Mouse (Mus musculus): ENCODE results near the gene Ccdc63.

Gene Ccdc63

GRCm38 (mm10) chr5:122086121-122086520, 54.5 kb downstream of the Ccdc63 start:
- DNase-seq (ENCODE audit: low read depth, low spot score), result no peak

DNA sequence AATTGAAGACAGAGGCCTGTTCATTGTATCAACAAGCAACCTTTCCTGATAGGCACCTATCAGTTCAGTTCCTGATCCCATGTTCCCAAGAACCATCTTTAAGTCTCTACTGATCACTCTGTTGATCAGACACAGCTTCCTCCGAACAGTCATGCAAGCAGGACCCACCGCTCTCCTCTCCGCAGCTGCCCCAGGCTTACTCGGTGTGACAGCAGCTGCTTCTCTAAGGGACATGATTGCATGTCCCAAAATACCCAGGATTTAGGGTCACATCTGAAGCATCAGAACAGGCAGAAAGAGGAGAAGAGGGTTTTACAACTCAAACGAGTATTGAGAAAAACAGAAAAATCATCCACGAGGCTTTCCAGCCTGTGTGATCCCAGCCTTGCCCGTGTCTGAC, 55.3 kb downstream of the Ccdc63 start:
- no peak for DNase-seq (ENCODE audit: low read depth, low spot score)

- no peak for DNase-seq (ENCODE audit: low read depth, low spot score)
Observed at GRCm38 (mm10) chr5:122084470-122084869, 56.2 kb downstream of the Ccdc63 start.

- no peak for DNase-seq (ENCODE audit: low read depth, low spot score)
Observed at GRCm38 (mm10) chr5:122083282-122083681, 57.3 kb downstream of the Ccdc63 start.

DNA sequence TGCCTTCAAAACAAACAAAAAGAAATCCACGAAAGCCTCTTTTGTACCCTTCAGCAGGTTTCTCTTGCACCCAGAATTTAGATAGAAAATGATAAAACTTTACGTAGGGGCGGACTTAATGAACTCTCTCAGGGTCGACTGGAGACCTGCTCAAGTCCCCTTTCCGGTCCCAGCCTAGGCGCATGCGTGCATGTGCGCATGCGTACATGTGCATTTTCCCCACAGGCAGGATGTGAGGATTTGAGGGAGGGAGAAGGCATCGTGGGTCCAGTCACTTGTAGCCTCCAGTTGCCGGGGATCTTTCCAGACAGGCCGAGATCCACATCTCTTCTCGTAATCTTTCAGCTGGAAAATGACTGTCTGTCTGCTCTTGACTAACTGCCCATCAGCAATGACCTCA, 59.2 kb downstream of the Ccdc63 start:
- no peak for DNase-seq (ENCODE audit: low read depth, low spot score)

DNA sequence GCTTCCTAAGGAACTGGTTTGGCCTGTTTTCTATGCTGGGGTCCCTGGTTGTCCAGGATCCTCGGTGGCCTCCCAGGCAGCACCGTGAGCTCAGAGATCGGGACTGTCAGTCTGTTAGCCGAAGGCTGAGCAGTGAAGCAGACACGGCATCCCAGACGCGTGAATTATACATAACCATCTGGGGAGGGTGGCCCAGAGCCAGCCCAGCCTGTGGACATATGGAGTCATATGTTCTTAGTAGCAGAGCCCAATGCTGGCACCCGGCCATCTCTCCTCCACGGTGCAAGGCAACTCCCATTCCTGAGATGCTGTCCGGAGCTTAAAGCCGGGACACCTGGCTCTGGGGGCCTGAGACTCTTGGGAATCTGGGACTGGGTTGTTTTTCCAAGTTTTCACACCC, 59.7 kb downstream of the Ccdc63 start:
- DNase-seq (ENCODE audit: low read depth, low spot score), result peak; percentile 92

- no peak for DNase-seq (ENCODE audit: low read depth, low spot score)
Observed at GRCm38 (mm10) chr5:122079796-122080195, 60.8 kb downstream of the Ccdc63 start.

GRCm38 (mm10) chr5:122077244-122077643, 63.4 kb downstream of the Ccdc63 start:
- no peak for DNase-seq (ENCODE audit: low read depth, low spot score)

GRCm38 (mm10) chr5:122075736-122076135, 64.9 kb downstream of the Ccdc63 start:
- DNase-seq (ENCODE audit: low read depth, low spot score), result no peak

DNA sequence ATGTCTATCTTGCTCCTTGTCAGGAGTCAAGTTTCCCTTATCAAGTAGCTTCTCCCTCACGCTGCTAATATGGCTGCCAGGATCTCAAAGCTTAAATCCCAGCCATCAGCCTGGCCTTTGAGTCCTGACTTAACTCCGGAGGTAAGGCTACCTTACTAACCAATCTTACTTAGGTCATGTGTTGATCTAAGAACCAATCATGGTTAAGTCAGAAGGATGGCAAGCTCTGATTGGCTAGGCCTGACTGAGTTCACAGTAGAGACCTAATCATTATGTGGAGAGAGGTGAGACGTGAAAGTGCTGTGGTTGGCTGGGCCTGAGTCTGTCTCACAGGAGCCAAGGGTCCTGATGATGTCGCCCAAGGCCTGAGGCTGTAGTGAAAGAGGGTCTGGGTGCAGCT, 68.6 kb downstream of the Ccdc63 start:
- DNase-seq (ENCODE audit: low read depth, low spot score), result no peak

DNA sequence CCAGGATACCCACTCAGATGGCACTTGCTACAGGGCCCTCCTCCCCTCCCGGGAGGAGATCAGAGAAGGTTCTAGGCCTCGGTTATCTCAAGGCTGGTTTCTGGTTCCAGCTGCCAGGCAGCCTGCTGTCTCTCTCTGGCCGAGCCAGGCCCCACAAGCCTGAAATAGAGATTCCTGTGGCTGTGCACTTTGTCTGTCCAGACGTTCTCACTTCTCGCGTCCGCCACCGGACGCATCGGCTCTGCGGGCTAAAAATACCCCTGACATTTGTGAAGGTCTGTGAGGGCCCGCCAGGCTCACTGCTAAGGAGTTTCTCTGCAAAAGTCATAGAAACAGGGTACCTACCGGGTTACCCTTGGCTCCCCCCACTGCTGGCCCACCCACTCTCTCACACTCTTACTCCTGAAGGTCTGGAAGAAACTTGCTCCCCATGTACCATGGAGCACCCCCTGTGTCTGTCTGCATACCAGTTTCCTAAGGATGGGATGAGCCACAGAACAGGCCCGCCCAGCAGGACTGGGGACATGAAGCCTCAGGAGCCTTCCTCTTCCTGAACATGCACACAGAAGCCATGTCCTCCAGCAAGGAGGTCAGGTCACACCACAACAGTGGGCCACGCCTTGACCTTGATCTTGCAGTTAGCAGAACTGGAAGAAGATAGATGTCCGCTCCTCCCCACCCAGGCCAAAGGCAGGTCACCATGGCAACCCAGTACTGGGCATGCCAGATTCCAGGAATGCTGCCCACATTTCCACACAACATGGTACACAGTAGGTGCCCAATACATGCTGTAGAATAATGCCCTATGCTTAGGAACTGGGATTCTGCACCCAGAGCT, 69.4 kb downstream of the Ccdc63 start:
- peak; percentile 52 for DNase-seq (ENCODE audit: low read depth, low spot score)

DNA sequence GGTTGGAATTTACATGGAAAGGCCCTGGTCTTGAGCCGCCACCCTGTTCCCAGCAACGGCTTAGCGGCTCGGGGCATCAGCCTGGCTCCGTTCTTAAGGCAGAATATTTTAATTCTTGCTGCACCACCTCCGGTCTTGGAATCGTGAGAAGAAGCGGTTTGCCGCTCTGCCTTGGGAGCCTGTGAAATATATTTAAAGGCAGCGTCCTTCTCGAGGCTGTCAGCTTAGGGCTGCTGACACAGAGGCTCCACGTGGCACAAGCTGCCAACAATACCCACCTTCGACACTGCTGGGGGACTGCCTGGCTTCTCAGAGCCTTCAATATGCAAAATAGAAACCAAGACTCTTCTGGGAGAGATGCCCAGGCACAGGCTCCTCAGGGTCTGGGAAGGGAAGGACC, 72.1 kb downstream of the Ccdc63 start:
- DNase-seq (ENCODE audit: low read depth, low spot score), result peak; percentile 48

DNA sequence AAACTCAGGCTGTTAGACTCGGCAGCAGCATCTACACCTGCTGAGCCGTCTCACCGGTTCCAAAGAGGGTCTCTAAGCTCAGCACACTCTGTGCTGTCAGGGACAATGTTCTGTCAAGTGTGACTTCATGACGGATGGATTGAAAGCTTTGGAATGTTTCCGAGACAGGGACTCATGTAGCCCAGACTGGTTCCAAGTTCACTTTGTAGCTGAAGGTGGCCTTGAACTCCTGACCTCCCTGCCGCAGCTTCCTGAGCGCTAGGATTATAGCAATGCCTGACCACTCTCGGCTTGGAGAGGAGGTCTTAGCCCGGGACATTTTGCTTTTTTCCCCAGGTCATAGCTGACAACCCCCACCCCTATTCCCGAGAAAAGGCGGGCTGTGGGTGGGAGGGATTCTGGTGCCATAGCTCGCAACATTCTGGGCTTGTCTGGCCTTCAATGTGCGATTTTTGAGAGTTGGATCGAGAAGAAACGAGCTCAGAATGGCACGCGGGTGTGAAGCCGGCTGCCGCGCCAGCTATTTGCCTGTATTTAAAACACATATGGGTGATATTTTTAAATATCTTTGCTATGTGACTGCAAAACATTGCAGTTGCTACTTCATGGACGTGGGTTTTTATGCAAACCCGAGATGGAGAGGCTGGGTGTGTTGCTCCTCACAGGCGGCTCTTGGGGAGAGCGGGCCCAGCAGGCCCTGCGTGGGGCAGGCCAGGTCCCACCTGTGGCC, 77.3 kb downstream of the Ccdc63 start:
- DNase-seq (ENCODE audit: low read depth, low spot score), result peak; percentile 80

DNA sequence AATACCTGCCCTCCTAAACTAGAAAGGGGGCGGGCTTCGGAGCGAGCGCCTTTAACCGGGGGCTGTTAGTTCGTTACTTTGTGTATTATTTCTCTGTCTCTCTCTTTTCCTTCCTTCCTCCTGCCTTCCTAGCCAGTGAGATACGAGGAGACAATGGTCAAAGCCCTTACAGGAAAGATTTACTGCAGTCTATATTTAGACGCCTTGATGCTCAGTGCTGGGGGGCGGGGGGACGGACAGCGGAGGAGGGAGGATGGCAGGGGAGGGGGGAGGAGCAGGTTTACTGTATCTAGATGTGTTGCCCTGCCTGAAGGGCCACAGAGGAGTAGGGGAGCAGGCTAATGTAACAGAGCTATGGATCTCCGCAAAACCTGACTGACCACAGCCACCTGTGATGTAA, 78.1 kb downstream of the Ccdc63 start:
- no peak for DNase-seq (ENCODE audit: low read depth, low spot score)

DNA sequence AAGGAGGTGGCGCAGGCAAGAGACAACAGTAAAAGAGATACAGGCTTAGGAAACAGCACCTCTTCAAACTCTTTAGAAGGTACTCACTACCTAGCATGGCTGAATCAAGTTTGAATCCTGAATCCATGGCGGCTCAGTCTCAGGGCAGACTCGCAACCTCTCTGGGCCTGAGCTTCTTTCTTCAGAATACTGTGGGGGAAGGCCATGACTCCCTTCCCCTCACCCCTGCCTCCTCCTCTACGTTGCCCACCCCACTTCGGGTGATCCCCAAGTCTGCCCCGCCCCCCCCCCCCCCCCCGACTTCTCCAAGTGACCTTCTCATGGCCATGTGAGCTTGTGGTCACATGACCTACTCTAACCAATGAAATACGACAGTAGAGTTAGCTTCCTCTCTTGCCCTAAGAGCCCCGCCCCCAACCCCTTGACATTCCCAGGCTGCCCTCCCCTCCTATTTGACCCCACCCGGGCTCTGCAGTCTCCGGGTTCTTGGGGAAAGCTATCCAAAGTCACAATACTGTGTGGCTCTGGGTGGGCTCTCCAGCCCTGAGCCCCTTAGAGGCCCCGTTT, 79.8 kb downstream of the Ccdc63 start:
- no peak for DNase-seq (ENCODE audit: low read depth, low spot score)

- DNase-seq (ENCODE audit: low read depth, low spot score), result peak; percentile 73
Observed at GRCm38 (mm10) chr5:122059060-122060017, 81.3 kb downstream of the Ccdc63 start.
